Comparison of ENCODE assay signal across 8 mouse cellular contexts in genomic region chr3:88624324-88624723, GRCm38 (mm10). TPM values are rescaled to one million over a fixed set of nuclear protein-coding genes. Genes with fewer than 3 reads are reported as not detected.
DNase-seq lines count a peak whose midpoint lies in the region; ATAC-seq lines count a peak whose summit lies in the region.

No protein-coding gene starts in this region.

- peaks cover 87% of the 10 kb centered on the region for H3K4me1 ChIP-seq in megakaryocyte, embryonic 14.5 days
- peaks cover 5% of the 10 kb centered on the region; the same call in 1 of the 2 replicates for H3K4me1 ChIP-seq in embryonic facial prominence, embryonic 11.5 days (ENCODE audit: control insufficient read depth, insufficient read depth, low read length)
- peaks cover 41% of the 10 kb centered on the region for H3K4me1 ChIP-seq in intestine, embryonic 16.5 days (ENCODE audit: control insufficient read depth, insufficient read depth, low read length)
- peaks cover 29% of the 10 kb centered on the region for H3K4me1 ChIP-seq in neural tube, embryonic 14.5 days (ENCODE audit: control insufficient read depth, insufficient read depth, low read length)

- H3K9ac ChIP-seq in embryonic facial prominence, embryonic 11.5 days (replicated peaks; ENCODE audit: low read length) = peak overlapping the region; percentile 99
- peak overlapping the region; percentile 95 for H3K9ac ChIP-seq in intestine, embryonic 16.5 days (ENCODE audit: low read depth, low read length)
- peak overlapping the region; percentile 96 for H3K9ac ChIP-seq in neural tube, embryonic 14.5 days (replicated peaks; ENCODE audit: low read depth, low read length)

- peak overlapping the region; percentile 92 for H3K4me2 ChIP-seq in embryonic facial prominence, embryonic 11.5 days (ENCODE audit: low read depth, low read length)
- peak overlapping the region; percentile 85 for H3K4me2 ChIP-seq in intestine, embryonic 16.5 days (ENCODE audit: low read depth, low read length)
- H3K4me2 ChIP-seq in neural tube, embryonic 14.5 days (ENCODE audit: low read depth, low read length) = peak overlapping the region; percentile 95

- no peaks in the 10 kb centered on the region for H3K9me3 ChIP-seq in megakaryocyte, embryonic 14.5 days
- H3K9me3 ChIP-seq in embryonic facial prominence, embryonic 11.5 days (replicated peaks; ENCODE audit: control insufficient read depth, low read length) = no peaks in the 10 kb centered on the region
- H3K9me3 ChIP-seq in intestine, embryonic 16.5 days (ENCODE audit: control insufficient read depth, low read length) = no peaks in the 10 kb centered on the region
- H3K9me3 ChIP-seq in neural tube, embryonic 14.5 days (ENCODE audit: control insufficient read depth, low read length) = no peaks in the 10 kb centered on the region

- ATAC-seq in megakaryocyte, adult 5-6 weeks (ENCODE audit: poor library complexity, severe bottlenecking) = no peak
- no peak for ATAC-seq in embryonic facial prominence, embryonic 11.5 days (replicated peaks; ENCODE audit: insufficient number of reproducible peaks, low FRiP score, low TSS enrichment, low read depth)
- ATAC-seq in intestine, embryonic 16.5 days = no peak
- ATAC-seq in neural tube, embryonic 14.5 days (ENCODE audit: low read depth) = peak; percentile 29; the same call in 1 of the 2 replicates

- no peak for DNase-seq in embryonic facial prominence, embryonic 11.5 days (ENCODE audit: low spot score)
- no peak for DNase-seq in layer of hippocampus, postnatal 25 days (ENCODE audit: extremely low spot score in 1 of 2, low spot score in 1 of 2)
- DNase-seq in embryo, embryonic 11 days = no peak
- no peak for DNase-seq in thymus, postnatal 10 days (ENCODE audit: low spot score in 2 of 2)

- H3K36me3 ChIP-seq in megakaryocyte, embryonic 14.5 days (replicated peaks; ENCODE audit: low read length) = peaks cover 42% of the 10 kb centered on the region
- H3K36me3 ChIP-seq in embryonic facial prominence, embryonic 11.5 days (replicated peaks; ENCODE audit: control insufficient read depth, insufficient read depth, low read depth, low read length) = no peaks in the 10 kb centered on the region; the same call in 1 of the 2 replicates
- H3K36me3 ChIP-seq in intestine, embryonic 16.5 days (ENCODE audit: control insufficient read depth, insufficient read depth, low read length) = no peaks in the 10 kb centered on the region
- 0 out of 2 replicates have a peak, but pooled peaks cover 1% of the 10 kb centered on the region for H3K36me3 ChIP-seq in neural tube, embryonic 14.5 days (ENCODE audit: control insufficient read depth, insufficient read depth, low read length)

- 31% methylated on average over 4 of the region's 4 CpGs for WGBS in embryonic facial prominence, embryonic 11.5 days
- WGBS in intestine, embryonic 16.5 days = 19% methylated on average over 4 of the region's 4 CpGs
- 1% methylated on average over 4 of the region's 4 CpGs for WGBS in neural tube, embryonic 14.5 days

- H3K27ac ChIP-seq in embryonic facial prominence, embryonic 11.5 days (replicated peaks; ENCODE audit: low read depth, low read length) = peak overlapping the region; percentile 91; the same call in 1 of the 2 replicates
- H3K27ac ChIP-seq in intestine, embryonic 16.5 days (ENCODE audit: low read length) = peak overlapping the region; percentile 89; the same call in 1 of the 2 replicates
- H3K27ac ChIP-seq in neural tube, embryonic 14.5 days (ENCODE audit: low read depth, low read length) = peak overlapping the region; percentile 97

- H3K27me3 ChIP-seq in megakaryocyte, embryonic 14.5 days (replicated peaks) = no peaks in the 10 kb centered on the region
- H3K27me3 ChIP-seq in embryonic facial prominence, embryonic 11.5 days (ENCODE audit: control insufficient read depth, insufficient read depth, low read length) = no peaks in the 10 kb centered on the region
- H3K27me3 ChIP-seq in intestine, embryonic 16.5 days (replicated peaks; ENCODE audit: control insufficient read depth, insufficient read depth, low read length) = no peaks in the 10 kb centered on the region
- no peaks in the 10 kb centered on the region for H3K27me3 ChIP-seq in neural tube, embryonic 14.5 days (ENCODE audit: control insufficient read depth, insufficient read depth, low read length)

- peak overlapping the region; percentile 96 for H3K4me3 ChIP-seq in megakaryocyte, embryonic 14.5 days (replicated peaks)
- peak overlapping the region; percentile 96 for H3K4me3 ChIP-seq in embryonic facial prominence, embryonic 11.5 days (ENCODE audit: low read depth, low read length)
- H3K4me3 ChIP-seq in intestine, embryonic 16.5 days (ENCODE audit: low read length) = peak overlapping the region; percentile 87
- peak overlapping the region; percentile 96 for H3K4me3 ChIP-seq in neural tube, embryonic 14.5 days (ENCODE audit: low read depth, low read length)

RNA-seq across cellular contexts. Expression of gene Arhgef2, which starts 18.6 kb away (rescaled TPM):
- 302 and 446 TPM in 2 replicates for polyA plus RNA-seq in megakaryocyte, embryonic 14.5 days (2012; ENCODE audit: insufficient read depth, low replicate concordance)
- total RNA-seq in megakaryocyte, adult 5-6 weeks (2015) = 71.1 and 85.9 TPM in 2 replicates
- 49.6 and 73.1 TPM in 2 replicates for total RNA-seq in megakaryocyte, adult 5-6 weeks (2017)
- polyA plus RNA-seq in embryonic facial prominence, embryonic 11.5 days (2014; fragmentation: Nextera tagmentation; extraction: Ambion mirVana) = 82.2 and 89.3 TPM in 2 replicates
- 41.5 and 43.7 TPM in 2 replicates for polyA plus RNA-seq in intestine, embryonic 16.5 days (2015; fragmentation: Nextera tagmentation; extraction: Ambion mirVana)
- polyA plus RNA-seq in neural tube, embryonic 14.5 days (2014; fragmentation: Nextera tagmentation; extraction: Ambion mirVana) = 137 and 145 TPM in 2 replicates
- total RNA-seq in layer of hippocampus, postnatal 25 days (2021) = 100 to 1,000 TPM; 232 to 289 TPM

RNA-seq across cellular contexts. Expression of gene Rxfp4, which starts 28.6 kb away (rescaled TPM):
- polyA plus RNA-seq in megakaryocyte, embryonic 14.5 days (2012; ENCODE audit: insufficient read depth, low replicate concordance) = not detected in 2 replicates
- not detected in 2 replicates for total RNA-seq in megakaryocyte, adult 5-6 weeks (2015)
- not detected in 2 replicates for total RNA-seq in megakaryocyte, adult 5-6 weeks (2017)
- not detected in 2 replicates for polyA plus RNA-seq in embryonic facial prominence, embryonic 11.5 days (2014; fragmentation: Nextera tagmentation; extraction: Ambion mirVana)
- polyA plus RNA-seq in intestine, embryonic 16.5 days (2015; fragmentation: Nextera tagmentation; extraction: Ambion mirVana) = not detected in 2 replicates
- polyA plus RNA-seq in neural tube, embryonic 14.5 days (2014; fragmentation: Nextera tagmentation; extraction: Ambion mirVana) = not detected in 2 replicates
- not detected for total RNA-seq in layer of hippocampus, postnatal 25 days (2021)

RNA-seq across cellular contexts. Expression of gene Ssr2, which starts 48.6 kb away (rescaled TPM):
- polyA plus RNA-seq in megakaryocyte, embryonic 14.5 days (2012; ENCODE audit: insufficient read depth, low replicate concordance) = 111 and 307 TPM in 2 replicates
- 207 and 216 TPM in 2 replicates for total RNA-seq in megakaryocyte, adult 5-6 weeks (2015)
- 93.2 and 107 TPM in 2 replicates for total RNA-seq in megakaryocyte, adult 5-6 weeks (2017)
- polyA plus RNA-seq in embryonic facial prominence, embryonic 11.5 days (2014; fragmentation: Nextera tagmentation; extraction: Ambion mirVana) = 184 and 201 TPM in 2 replicates
- 371 and 377 TPM in 2 replicates for polyA plus RNA-seq in intestine, embryonic 16.5 days (2015; fragmentation: Nextera tagmentation; extraction: Ambion mirVana)
- 127 and 143 TPM in 2 replicates for polyA plus RNA-seq in neural tube, embryonic 14.5 days (2014; fragmentation: Nextera tagmentation; extraction: Ambion mirVana)
- 100 to 1,000 TPM in 1 of 2 experiments, 10 to 100 TPM in 1; 93.9 to 108 TPM for total RNA-seq in layer of hippocampus, postnatal 25 days (2021)
